Mouse (Mus musculus): Measurements from ENCODE around the gene Shroom4. TPM values are rescaled to one million over a fixed set of nuclear protein-coding genes. Genes with fewer than 3 reads are reported as not detected.

The Shroom4 gene
- total RNA-seq, 1 experiment from 2014 or later = 2.1 TPM

DNA sequence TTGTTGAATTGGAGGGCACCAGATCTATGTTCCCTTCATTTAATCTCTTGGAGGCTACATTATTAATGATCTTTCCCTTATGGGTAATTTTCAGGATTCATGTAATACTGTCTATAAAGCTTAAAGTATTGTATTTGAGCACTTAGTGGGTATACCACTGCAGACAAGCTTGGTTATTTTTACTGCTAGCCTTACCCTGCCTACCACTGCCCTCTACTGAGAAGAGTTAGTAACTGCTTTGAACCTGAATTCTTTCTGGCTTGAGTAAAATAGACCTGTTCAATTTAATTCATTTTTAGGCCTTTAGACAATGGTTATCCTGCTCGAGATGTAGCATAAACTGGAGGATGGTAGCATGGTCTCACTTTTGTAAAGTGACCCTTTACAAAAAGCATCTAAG is 75.5 kb downstream of the Shroom4 start:
- no peak for ATAC-seq (replicated peaks in 1 of 2; ENCODE audit: insufficient read depth in 1 of 2, low FRiP score in 2 of 2, low TSS enrichment in 1 of 2, low read depth in 1 of 2, poor library complexity in 2 of 2, severe bottlenecking in 2 of 2)

DNA sequence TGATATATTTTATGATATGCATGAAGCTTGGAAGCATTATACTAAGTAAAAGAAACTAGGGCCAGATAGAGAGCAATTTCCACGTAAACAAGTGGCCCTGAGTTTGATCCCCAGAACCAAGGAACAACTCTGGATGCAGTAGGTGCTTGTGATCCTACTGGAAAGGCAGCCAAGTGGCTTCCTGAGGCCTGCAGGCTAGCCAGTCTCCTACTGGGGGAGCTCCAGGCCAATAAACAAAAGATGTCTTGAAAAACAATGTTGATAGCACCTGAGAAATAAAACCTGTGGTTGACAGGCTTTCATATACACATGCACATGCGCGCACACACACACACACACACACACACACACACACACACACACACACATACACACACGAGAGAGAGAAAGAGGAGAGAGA is 82.6 kb downstream of the Shroom4 start:
- no peak for ATAC-seq (replicated peaks in 1 of 2; ENCODE audit: insufficient read depth in 1 of 2, low FRiP score in 2 of 2, low TSS enrichment in 1 of 2, low read depth in 1 of 2, poor library complexity in 2 of 2, severe bottlenecking in 2 of 2)

DNA sequence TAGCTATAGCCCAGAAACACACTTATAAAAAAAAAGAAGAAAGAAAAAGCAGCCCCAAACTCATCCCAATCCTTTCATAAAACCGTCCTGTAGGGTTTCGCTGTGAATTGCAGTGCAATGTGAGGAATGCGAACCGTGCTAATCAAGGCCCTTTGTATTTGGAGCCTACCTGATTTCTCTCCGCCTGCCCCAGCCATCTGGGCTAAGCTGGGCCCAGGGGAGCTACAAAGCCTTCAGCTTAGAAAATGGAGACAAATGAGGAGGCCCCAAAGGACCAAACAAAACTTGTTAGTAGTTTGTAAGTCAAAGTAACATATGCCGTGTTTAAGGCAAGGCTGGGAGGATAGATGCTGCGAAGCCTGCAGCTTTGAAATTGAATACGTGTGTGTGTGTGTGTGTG is 84.2 kb downstream of the Shroom4 start:
- ATAC-seq (replicated peaks in 1 of 2; ENCODE audit: insufficient read depth in 1 of 2, low FRiP score in 2 of 2, low TSS enrichment in 1 of 2, low read depth in 1 of 2, poor library complexity in 2 of 2, severe bottlenecking in 2 of 2) = no peak

DNA sequence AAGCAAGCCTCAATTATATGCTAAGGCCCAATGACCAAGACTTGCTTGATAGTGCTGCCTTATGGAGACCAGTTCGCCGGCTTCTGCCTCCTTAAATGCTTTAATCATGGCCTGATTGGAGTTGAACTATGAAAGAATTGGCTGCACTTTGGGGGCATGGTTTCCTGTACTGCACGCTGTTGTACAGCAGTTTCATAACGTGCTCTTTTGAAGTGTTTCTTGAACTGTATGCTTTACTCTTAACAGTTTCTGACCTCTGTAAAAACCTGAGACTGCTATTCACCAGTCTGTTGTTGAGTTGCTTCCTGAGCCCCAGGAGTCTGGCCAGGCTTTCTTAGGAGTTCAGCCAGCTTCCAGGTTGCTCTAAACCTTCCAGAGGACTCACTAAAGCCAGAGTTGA is 90.8 kb downstream of the Shroom4 start:
- ATAC-seq (replicated peaks in 1 of 2; ENCODE audit: insufficient read depth in 1 of 2, low FRiP score in 2 of 2, low TSS enrichment in 1 of 2, low read depth in 1 of 2, poor library complexity in 2 of 2, severe bottlenecking in 2 of 2) = no peak

DNA sequence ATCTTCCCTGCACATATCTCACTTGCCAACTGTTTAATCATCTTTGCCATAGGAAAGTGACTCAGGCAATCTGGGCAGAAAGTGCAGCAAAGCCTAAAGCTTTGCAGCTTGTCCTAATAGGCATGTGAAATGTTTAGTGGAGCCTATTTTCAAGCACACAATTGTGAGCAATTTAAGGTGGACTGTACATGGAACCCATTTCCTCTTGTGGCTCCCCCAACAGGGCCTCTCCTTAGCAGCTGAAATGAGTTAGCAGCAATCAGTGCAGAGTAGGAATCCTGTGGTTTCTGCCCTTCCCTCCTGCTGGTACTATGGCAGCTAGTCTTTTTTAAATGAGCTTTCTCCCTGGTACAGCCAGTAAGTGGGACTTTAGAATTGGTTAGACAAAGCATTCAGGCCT is 95.8 kb downstream of the Shroom4 start:
- ATAC-seq (replicated peaks in 1 of 2; ENCODE audit: insufficient read depth in 1 of 2, low FRiP score in 2 of 2, low TSS enrichment in 1 of 2, low read depth in 1 of 2, poor library complexity in 2 of 2, severe bottlenecking in 2 of 2) = no peak

DNA sequence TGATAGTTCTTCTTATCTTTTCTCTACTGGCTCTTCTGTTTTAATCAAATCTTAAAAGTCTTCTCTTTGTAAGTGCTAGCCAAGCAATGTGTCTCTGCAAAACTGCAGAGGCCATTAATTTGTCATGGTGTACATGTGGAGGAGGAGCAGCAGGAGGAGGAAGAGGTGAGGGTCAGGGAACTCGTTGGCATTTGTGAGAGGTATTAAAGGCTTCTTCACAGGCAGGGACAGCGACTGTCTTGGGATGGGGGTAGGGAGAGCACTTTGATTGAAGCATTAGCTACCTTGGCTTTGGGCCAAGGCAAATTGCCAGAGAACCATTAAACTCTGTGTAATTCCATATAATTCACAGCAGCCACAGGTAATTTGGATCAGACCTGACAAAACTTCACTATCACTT is 96.7 kb downstream of the Shroom4 start:
- ATAC-seq (replicated peaks in 1 of 2; ENCODE audit: insufficient read depth in 1 of 2, low FRiP score in 2 of 2, low TSS enrichment in 1 of 2, low read depth in 1 of 2, poor library complexity in 2 of 2, severe bottlenecking in 2 of 2) = no peak

DNA sequence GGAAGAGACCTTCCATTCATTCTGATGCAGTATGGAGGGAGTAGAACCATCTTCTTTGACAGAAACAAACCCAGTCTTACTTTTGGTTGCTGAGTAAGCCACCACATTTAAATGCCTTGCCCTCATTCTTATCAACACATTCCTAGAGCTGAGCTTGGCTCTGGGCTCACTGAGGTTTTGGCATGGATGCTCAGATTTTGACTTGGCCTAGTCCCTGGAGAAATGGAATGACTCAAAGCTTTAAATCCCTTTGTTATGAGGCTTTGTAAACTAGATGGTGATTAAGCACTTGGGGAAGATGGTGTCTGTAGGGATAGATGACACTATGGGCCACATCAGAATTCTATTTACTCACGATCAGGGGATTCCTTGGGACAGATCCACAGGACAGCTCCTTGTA is 102.2 kb downstream of the Shroom4 start:
- ATAC-seq (replicated peaks in 1 of 2; ENCODE audit: insufficient read depth in 1 of 2, low FRiP score in 2 of 2, low TSS enrichment in 1 of 2, low read depth in 1 of 2, poor library complexity in 2 of 2, severe bottlenecking in 2 of 2) = no peak

DNA sequence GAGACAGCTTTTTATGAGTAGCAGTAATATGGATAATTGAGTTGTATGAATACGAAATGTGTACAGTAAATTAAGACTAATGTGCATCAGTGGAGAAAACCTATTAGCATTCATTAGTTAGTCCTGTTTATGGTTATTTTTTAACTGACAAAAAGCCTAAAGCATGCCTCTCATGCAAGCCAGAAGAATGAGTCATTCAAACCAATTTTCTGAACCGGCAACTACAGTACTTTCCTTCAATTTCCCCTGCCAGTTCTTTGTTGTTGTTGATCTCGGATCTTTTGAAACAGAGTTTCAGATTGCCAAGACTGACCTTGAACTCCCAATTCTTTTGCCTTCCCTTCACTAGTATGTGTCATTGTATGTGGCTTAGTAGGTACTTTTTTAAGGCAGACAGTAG is 117.6 kb downstream of the Shroom4 start:
- no peak for ATAC-seq (replicated peaks in 1 of 2; ENCODE audit: insufficient read depth in 1 of 2, low FRiP score in 2 of 2, low TSS enrichment in 1 of 2, low read depth in 1 of 2, poor library complexity in 2 of 2, severe bottlenecking in 2 of 2)

DNA sequence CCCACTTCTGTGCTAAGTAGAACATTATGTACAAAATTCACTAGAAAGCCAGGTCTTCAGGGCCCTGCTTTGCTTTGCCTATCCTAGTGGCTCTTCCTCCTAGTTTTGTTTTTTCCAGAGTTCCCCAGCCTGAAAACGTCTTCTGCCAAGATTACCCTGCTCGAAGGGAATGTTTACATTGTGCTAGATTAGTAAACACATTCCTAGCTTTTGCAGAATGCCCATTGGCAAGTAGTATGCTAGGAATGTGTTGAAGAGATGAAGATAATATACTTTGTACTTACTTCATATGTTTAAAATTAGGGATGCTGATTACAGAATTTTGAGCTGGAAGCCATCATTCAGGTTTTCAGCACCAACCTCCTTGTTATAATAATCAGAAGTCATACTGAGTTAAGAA is 118.8 kb downstream of the Shroom4 start:
- no peak for ATAC-seq (replicated peaks in 1 of 2; ENCODE audit: insufficient read depth in 1 of 2, low FRiP score in 2 of 2, low TSS enrichment in 1 of 2, low read depth in 1 of 2, poor library complexity in 2 of 2, severe bottlenecking in 2 of 2)

DNA sequence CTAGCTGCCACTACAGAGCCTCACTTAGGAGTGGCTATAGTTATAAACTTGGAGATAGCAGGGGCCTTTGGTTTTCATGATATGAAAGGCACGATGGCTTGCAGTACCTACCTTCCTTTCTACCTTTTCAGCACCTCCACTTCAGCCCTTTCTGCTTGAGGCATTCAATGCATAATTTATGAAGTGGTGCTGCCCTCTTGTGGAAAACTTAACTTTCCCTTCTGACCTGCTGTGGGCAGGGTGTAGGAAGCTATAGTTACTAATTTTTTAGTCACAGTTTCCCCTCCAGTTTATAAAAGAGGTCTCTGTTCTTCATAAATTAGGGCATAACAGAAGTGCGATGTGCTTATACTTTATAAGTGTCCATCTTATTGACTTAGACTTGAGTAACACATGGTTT is 123.3 kb downstream of the Shroom4 start:
- ATAC-seq (replicated peaks in 1 of 2; ENCODE audit: insufficient read depth in 1 of 2, low FRiP score in 2 of 2, low TSS enrichment in 1 of 2, low read depth in 1 of 2, poor library complexity in 2 of 2, severe bottlenecking in 2 of 2) = no peak

DNA sequence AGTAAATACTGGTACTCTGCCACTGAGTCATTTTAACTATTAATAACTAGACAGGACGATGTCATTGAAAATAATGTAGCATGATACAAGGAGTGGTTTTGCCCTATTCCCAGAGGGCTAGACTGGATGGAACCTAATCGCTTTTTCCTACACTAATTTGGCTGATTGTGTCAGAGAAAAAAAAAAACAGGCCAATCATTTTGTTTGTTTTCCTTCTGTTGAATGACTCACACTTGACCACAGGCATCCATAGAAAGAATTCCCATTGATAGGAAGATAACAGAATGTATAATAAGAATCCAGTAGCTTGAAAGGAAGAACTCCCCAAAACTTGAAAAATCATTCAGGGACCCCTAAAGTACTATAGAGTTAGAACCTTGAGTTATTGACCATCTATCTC is 137.0 kb downstream of the Shroom4 start:
- ATAC-seq (replicated peaks in 1 of 2; ENCODE audit: insufficient read depth in 1 of 2, low FRiP score in 2 of 2, low TSS enrichment in 1 of 2, low read depth in 1 of 2, poor library complexity in 2 of 2, severe bottlenecking in 2 of 2) = no peak

DNA sequence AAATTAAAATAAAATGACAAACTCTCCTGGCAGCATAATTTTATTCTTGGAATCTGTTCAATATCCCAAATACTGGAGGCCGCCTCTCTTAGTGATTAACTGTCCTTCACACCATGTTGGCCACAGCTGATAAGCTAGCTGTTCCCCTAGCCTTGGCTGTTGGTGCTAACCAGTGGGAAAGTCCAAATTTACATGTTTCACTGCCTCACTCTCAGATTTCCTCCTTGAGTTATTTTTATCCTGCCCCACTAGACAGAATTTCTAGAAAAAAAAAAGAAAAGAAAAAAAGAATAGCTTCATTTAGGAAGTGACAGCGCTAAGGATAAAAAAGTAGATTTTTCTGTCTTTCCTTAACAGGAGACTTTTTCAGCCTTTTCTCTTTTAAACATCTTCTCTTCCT is 138.0 kb downstream of the Shroom4 start:
- no peak for ATAC-seq (replicated peaks in 1 of 2; ENCODE audit: insufficient read depth in 1 of 2, low FRiP score in 2 of 2, low TSS enrichment in 1 of 2, low read depth in 1 of 2, poor library complexity in 2 of 2, severe bottlenecking in 2 of 2)

DNA sequence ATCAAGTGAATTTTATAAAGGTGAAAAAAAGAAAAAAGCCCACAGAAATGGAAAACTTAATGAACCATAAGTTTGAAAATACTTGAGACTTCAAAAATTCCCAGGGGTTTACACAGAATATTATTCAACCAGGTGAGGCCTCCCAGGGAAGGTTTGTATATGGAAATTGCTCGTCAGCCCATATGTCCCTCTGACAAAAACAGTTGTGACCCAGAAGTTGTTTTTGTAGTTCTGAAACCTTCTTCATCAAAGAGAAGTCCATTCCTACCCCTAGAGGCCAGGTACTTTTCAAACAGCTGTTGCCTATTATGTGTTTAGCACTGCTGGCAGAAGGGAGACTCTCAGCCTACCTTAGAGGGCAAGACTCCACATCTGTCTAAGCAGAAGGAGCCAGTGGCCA is 165.4 kb downstream of the Shroom4 start:
- no peak for ATAC-seq (replicated peaks in 1 of 2; ENCODE audit: insufficient read depth in 1 of 2, low FRiP score in 2 of 2, low TSS enrichment in 1 of 2, low read depth in 1 of 2, poor library complexity in 2 of 2, severe bottlenecking in 2 of 2)

DNA sequence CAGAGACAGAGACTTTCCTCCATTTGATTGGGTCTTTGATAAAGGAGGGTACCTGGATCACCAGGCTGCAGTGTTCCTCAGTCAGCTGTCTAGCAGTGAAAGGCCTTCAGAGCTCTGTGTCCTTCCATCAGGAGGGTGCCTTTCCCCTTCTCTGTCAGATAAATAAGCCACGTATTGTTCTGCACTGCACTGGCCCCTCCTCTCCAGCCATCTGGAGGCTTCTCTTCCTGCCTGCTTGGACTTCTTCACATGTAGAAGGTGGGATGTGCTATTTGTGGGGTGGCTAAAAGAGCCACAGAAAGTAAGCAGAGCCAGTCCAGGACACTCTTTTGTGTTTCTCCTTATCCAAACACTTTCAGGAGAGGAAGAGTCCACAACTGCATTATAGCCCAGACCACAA is 174.9 kb downstream of the Shroom4 start:
- ATAC-seq (replicated peaks in 1 of 2; ENCODE audit: insufficient read depth in 1 of 2, low FRiP score in 2 of 2, low TSS enrichment in 1 of 2, low read depth in 1 of 2, poor library complexity in 2 of 2, severe bottlenecking in 2 of 2) = no peak

DNA sequence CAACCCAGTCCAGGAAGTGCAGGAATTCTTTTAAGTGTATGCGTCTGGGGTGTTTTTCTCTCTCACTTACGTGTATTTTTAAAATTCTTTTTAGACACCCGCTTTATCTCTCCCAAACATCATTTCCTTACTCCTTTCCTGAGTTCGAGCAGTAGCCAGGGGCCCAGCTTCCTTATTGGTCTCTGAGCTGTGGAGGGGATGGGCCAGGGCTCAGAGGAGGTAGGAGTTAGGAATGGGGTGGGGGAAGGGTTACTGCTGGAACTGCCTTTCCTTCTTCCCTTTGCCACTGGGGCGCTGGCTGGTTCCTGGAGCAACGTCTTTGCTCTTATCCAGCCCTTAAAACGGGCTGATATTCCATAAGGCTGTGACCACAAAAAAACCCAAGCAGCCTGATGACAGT is 177.3 kb downstream of the Shroom4 start:
- ATAC-seq (replicated peaks in 1 of 2; ENCODE audit: insufficient read depth in 1 of 2, low FRiP score in 2 of 2, low TSS enrichment in 1 of 2, low read depth in 1 of 2, poor library complexity in 2 of 2, severe bottlenecking in 2 of 2) = peak in 1 of 2 experiments; percentile 27; a peak in 1 of 4 replicates

DNA sequence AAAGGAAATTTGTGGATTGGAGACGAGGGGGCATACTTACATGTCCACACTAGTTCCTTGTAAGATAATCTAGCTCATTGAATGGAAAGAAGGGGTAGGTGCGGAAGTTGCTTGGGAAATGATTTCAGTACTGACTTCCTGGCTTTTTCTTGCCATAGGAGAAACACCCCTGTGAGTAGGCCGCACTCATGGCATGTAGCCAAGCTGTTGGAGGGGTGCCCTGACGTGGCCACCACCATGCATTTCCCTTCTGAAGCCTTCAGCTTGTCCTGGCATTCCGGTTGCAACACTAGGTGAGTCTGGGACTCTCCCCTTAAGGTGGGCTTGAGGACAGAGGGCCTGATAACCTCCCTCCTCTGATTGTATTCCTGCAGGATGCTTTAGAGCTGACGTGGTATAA is 181.0 kb downstream of the Shroom4 start:
- ATAC-seq (replicated peaks in 1 of 2; ENCODE audit: insufficient read depth in 1 of 2, low FRiP score in 2 of 2, low TSS enrichment in 1 of 2, low read depth in 1 of 2, poor library complexity in 2 of 2, severe bottlenecking in 2 of 2) = no peak

DNA sequence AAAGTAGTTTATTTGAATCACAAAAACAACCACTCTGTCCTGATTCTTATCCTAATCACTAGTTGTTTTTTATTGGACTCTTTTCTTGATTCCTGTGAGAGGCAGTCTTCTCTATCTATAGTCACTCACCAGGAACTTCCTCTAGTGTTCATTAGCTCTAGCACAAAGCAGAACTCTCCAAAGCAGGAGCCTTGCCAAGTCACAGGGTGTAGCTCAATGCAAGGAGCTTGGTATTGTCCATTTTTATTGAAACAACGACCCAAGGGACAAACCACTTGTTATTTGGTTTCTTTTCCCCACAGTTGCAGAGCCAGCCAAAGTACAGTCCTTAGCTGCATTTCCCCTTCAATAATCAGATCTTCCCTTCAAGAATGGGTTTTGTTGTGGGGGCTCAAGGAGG is 181.5 kb downstream of the Shroom4 start:
- no peak for ATAC-seq (replicated peaks in 1 of 2; ENCODE audit: insufficient read depth in 1 of 2, low FRiP score in 2 of 2, low TSS enrichment in 1 of 2, low read depth in 1 of 2, poor library complexity in 2 of 2, severe bottlenecking in 2 of 2)

DNA sequence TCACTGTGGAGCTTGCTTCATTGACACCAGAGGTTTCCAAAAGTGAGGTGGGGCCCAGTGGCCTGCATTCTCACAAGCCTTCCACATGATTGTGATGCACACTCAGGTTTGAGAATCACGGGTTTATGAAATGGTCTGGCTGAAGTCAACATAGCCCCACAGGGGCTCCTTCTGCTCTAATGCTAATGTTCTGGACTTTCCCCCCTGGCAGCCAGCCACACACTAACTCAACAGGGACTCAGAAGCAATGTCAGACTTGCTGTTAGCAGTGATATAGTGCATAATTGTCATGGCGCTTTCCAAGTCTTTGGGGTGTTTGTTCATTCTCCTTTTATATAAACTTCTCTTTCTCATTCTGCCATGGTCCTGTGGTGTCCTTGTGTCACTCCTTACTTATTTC is 183.0 kb downstream of the Shroom4 start:
- no peak for ATAC-seq (replicated peaks in 1 of 2; ENCODE audit: insufficient read depth in 1 of 2, low FRiP score in 2 of 2, low TSS enrichment in 1 of 2, low read depth in 1 of 2, poor library complexity in 2 of 2, severe bottlenecking in 2 of 2)

DNA sequence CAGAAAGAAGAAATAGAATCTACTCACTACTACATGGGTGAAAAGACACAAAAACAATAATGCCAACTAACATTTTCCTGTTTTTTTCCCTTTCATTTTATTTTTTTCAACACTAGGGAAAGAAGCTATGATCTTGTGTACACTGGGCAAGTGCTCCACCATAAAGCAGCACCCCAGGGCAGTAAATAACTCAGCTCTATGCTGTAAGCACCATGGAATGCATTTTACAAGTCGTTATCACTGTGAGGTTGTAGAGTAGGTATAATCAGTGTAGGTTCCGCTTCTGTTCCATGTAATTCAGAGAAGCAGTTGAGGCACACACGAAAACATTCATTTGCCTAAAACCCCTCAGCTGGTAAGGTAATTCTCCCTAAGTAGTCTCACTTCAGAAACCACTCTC is 194.5 kb downstream of the Shroom4 start:
- ATAC-seq (replicated peaks in 1 of 2; ENCODE audit: insufficient read depth in 1 of 2, low FRiP score in 2 of 2, low TSS enrichment in 1 of 2, low read depth in 1 of 2, poor library complexity in 2 of 2, severe bottlenecking in 2 of 2) = no peak

DNA sequence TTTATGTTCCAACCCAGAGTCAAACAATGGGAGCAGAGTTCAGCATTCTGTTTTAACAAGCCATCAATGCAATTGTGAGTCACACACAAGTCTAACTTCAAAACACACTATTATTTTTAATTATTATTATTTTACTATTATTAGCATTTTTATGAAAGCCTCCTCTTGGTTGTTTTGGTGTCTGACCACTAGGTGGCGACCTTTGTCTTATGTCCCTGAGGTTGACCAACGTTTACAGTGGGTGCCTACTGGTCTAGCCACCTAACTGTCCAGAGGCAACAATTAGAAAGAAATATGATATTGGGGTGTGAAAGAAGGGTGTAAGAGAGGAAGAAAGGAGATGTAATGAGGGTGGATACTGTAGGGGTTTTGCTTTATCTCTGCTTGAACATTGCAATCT is 254.4 kb downstream of the Shroom4 start:
- no peak for ATAC-seq (replicated peaks in 1 of 2; ENCODE audit: insufficient read depth in 1 of 2, low FRiP score in 2 of 2, low TSS enrichment in 1 of 2, low read depth in 1 of 2, poor library complexity in 2 of 2, severe bottlenecking in 2 of 2)
